Comparison of ENCODE assay signal across 8 mouse cellular contexts in the genomic region with DNA sequence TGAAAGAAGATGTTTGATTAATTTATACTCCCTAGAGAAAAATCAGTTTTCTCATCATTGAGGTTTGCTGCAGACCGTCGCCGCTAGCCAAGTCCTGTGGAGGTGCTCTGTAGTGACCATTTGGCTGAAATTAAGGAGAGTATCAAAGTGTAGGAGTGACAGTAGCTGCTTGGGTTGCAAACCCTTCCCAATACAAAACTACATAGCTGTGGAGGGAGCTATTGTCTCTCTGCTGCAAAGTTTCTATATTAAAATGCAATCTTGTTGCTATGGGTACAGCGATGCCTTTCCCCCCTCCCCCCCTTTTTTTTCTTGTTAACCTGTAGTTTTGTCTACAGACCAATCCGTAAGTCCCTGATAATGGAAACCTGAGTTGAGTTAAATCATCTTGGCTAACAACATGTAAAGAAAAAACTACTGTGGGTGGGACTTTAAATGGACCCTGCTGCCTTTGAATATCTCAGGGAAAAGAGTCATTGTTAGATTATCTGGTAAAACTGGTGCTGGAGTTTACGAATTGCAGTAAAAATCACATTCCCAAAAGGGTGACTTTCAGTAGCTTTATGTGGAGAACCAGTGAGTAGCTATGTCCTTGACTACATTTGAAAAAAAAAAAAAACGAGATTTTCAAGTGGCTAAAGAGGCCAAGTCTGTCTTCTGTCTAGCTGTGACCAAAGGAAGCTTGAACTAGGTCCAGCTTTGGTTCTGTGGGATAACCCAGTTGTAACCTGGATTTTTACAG. TPM values are rescaled to one million over a fixed set of nuclear protein-coding genes. Genes with fewer than 3 reads are reported as not detected.
DNase-seq lines count a peak whose midpoint lies in the region; ATAC-seq lines count a peak whose summit lies in the region.

No protein-coding gene starts in this region.

- no peaks in the 10 kb centered on the region for H3K27me3 ChIP-seq in lung, embryonic 16.5 days (ENCODE audit: control insufficient read depth, insufficient read depth, low read depth, low read length)
- H3K27me3 ChIP-seq in intestine, embryonic 15.5 days (replicated peaks) = no peaks in the 10 kb centered on the region
- no peaks in the 10 kb centered on the region for H3K27me3 ChIP-seq in neural tube, embryonic 14.5 days (ENCODE audit: control insufficient read depth, insufficient read depth, low read length)

- peak overlapping the region; percentile 71 for H3K9ac ChIP-seq in lung, embryonic 16.5 days (ENCODE audit: low read length)
- peak overlapping the region; percentile 59 for H3K9ac ChIP-seq in intestine, embryonic 15.5 days
- H3K9ac ChIP-seq in neural tube, embryonic 14.5 days (replicated peaks; ENCODE audit: low read depth, low read length) = peak overlapping the region; percentile 37; the same call in 1 of the 2 replicates

- no peak for ATAC-seq in lung, embryonic 16.5 days (ENCODE audit: low read depth)
- ATAC-seq in intestine, embryonic 15.5 days = no peak
- ATAC-seq in neural tube, embryonic 14.5 days (ENCODE audit: low read depth) = no peak

- peak overlapping the region; percentile 68 for H3K4me2 ChIP-seq in lung, embryonic 16.5 days (ENCODE audit: low read depth, low read length)
- peak overlapping the region; percentile 68 for H3K4me2 ChIP-seq in intestine, embryonic 15.5 days (replicated peaks)
- H3K4me2 ChIP-seq in neural tube, embryonic 14.5 days (ENCODE audit: low read depth, low read length) = peak overlapping the region; percentile 47

- intact Hi-C loops in left cerebral cortex, postnatal 10 days (cut with DNase I) = no loop called here

- no peaks in the 10 kb centered on the region for H3K36me3 ChIP-seq in lung, embryonic 16.5 days (ENCODE audit: control insufficient read depth, insufficient read depth, low read length)
- no peaks in the 10 kb centered on the region for H3K36me3 ChIP-seq in intestine, embryonic 15.5 days
- H3K36me3 ChIP-seq in neural tube, embryonic 14.5 days (ENCODE audit: control insufficient read depth, insufficient read depth, low read length) = no peaks in the 10 kb centered on the region

- H3K9me3 ChIP-seq in lung, embryonic 16.5 days (ENCODE audit: control insufficient read depth, low read length) = no peaks in the 10 kb centered on the region
- no peaks in the 10 kb centered on the region for H3K9me3 ChIP-seq in intestine, embryonic 15.5 days
- no peaks in the 10 kb centered on the region for H3K9me3 ChIP-seq in neural tube, embryonic 14.5 days (ENCODE audit: control insufficient read depth, low read length)

- peak overlapping the region; percentile 96 for H3K27ac ChIP-seq in lung, embryonic 16.5 days (ENCODE audit: low read length)
- H3K27ac ChIP-seq in intestine, embryonic 15.5 days = peak overlapping the region; percentile 91
- H3K27ac ChIP-seq in neural tube, embryonic 14.5 days (ENCODE audit: low read depth, low read length) = peak overlapping the region; percentile 70

- WGBS in lung, embryonic 16.5 days = 8% methylated on average over 7 of the region's 7 CpGs
- WGBS in intestine, embryonic 15.5 days = 6% methylated on average over 7 of the region's 7 CpGs
- 4% methylated on average over 7 of the region's 7 CpGs for WGBS in neural tube, embryonic 14.5 days

- no peak for DNase-seq in lung, postnatal 25 days (ENCODE audit: low spot score)
- peak; percentile 62 for DNase-seq in embryo, embryonic 11 days
- no peak for DNase-seq in gastrocnemius, adult 18-20 months (ENCODE audit: low spot score)
- no peak for DNase-seq in cerebellum, postnatal 36 days
- no peak for DNase-seq in left cerebral cortex, postnatal 10 days (ENCODE audit: extremely low spot score in 1 of 2, low spot score in 2 of 2)

- peak overlapping the region; percentile 51 for H3K4me3 ChIP-seq in lung, embryonic 16.5 days (ENCODE audit: low read length)
- peak overlapping the region; percentile 42 for H3K4me3 ChIP-seq in intestine, embryonic 15.5 days (replicated peaks)
- peak overlapping the region; percentile 76 for H3K4me3 ChIP-seq in neural tube, embryonic 14.5 days (ENCODE audit: low read depth, low read length)

- H3K4me1 ChIP-seq in lung, embryonic 16.5 days (replicated peaks; ENCODE audit: control insufficient read depth, insufficient read depth, low read length) = peaks cover 44% of the 10 kb centered on the region
- H3K4me1 ChIP-seq in intestine, embryonic 15.5 days (replicated peaks) = peaks cover 30% of the 10 kb centered on the region
- peaks cover 8% of the 10 kb centered on the region for H3K4me1 ChIP-seq in neural tube, embryonic 14.5 days (ENCODE audit: control insufficient read depth, insufficient read depth, low read length)

RNA-seq across cellular contexts. Expression of gene Klf3, which starts 2.1 kb away (rescaled TPM):
- 53.8 and 61.5 TPM in 2 replicates for polyA plus RNA-seq in lung, embryonic 16.5 days (2015; fragmentation: Nextera tagmentation; extraction: Ambion mirVana)
- polyA plus RNA-seq in intestine, embryonic 15.5 days (2015; fragmentation: Nextera tagmentation; extraction: Ambion mirVana) = 87.6 and 91.8 TPM in 2 replicates
- polyA plus RNA-seq in neural tube, embryonic 14.5 days (2014; fragmentation: Nextera tagmentation; extraction: Ambion mirVana) = 15.8 and 20.1 TPM in 2 replicates
- 10 to 100 TPM; 12.7 to 22.1 TPM for total RNA-seq in gastrocnemius, adult 18-20 months (2021)
- total RNA-seq in left cerebral cortex, postnatal 10 days (2021) = 10 to 100 TPM; 25.7 to 27.3 TPM
